Mouse (Mus musculus) cerebellum, adult 2 months (tissue): ENCODE results near the gene Fyn. TPM values are rescaled to one million over a fixed set of nuclear protein-coding genes. Genes with fewer than 3 reads are reported as not detected.

Experiments
- DNase-seq, 2 experiments: peaks; one replicate each; pipeline ENCODE4 v3.0.0; 2021
- H3K27ac ChIP-seq: fragments of 200-500 bp; 2 replicates; pipeline ENCODE4 v1.5.1; 2012; ENCODE audit warnings: low read length, control low read depth, inconsistent platforms; ENCODE audit not compliant: insufficient read depth
- H3K27me3 ChIP-seq: fragments of 200-500 bp; 2 replicates; pipeline ENCODE4 v1.6.1; 2012; ENCODE audit warnings: inconsistent platforms, mild to moderate bottlenecking, low read length, moderate library complexity; ENCODE audit not compliant: control insufficient read depth, insufficient read depth
- H3K4me1 ChIP-seq: fragments of 200-500 bp; 2 replicates; pipeline ENCODE4 v1.6.1; 2011; ENCODE audit warnings: low read length; ENCODE audit not compliant: control insufficient read depth, insufficient read depth
- H3K4me3 ChIP-seq: fragments of 200-500 bp; replicated peaks from 2 replicates; pipeline ENCODE3; 2011; ENCODE audit warnings: mild to moderate bottlenecking, low read depth, low read length, control low read depth; ENCODE audit not compliant: insufficient read depth
- CTCF ChIP-seq: fragments of 200-500 bp; IDR thresholded peaks from 2 replicates; pipeline ENCODE4 v1.5.1; 2011; ENCODE audit warnings: low read depth, mild to moderate bottlenecking, control low read depth, low read length, moderate library complexity, borderline replicate concordance; ENCODE audit not compliant: insufficient read depth
- POLR2A ChIP-seq: fragments of 200-500 bp; IDR thresholded peaks from 2 replicates; pipeline ENCODE4 v1.6.1; 2011; ENCODE audit warnings: low read length, control low read depth, borderline replicate concordance; ENCODE audit not compliant: insufficient read depth
- WGBS: fragments of 180-500 bp; shearing (Covaris S2); methylation state at CpG from one replicate; pipeline ENCODE4 v1.1.7; 2018; 5-methylcytosine and 5-hydroxymethylcytosine counted together
- polyA plus RNA-seq: library from polyadenylated mRNA; depleted of rRNA; stranded (reverse); fragments of >200 nt; gene quantifications from 2 replicates; pipeline ENCODE4 v1.2.3, GENCODE M21; 2012

Gene Fyn
- polyA plus RNA-seq, 1 experiment = 104 TPM

DNA sequence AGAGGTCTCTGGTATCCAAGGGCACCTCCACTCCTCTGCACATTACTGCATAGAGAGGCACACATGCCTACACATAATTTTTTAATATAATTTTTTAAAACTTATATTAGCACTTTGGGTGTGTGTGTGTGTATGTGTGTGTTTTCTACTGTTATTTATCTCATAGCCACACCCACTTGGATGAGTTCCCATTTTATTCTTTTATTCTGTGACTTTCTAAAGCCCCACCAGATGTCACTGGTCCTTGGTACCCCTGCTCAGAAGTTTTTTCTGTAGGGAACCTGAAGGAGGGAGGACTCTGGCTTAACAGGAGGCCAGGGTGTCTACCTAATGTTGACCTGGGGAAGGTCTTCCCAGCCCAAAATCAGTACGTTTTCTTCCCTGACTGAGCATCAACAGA is 152.7 kb downstream of the Fyn start:
- Histone ChIP-seq H3K27me3 (no peaks in the 10 kb centered on the region), H3K4me1 (peaks cover 21% of the 10 kb centered on the region), H3K27ac (no peak overlapping the region), H3K4me3 (no peak overlapping the region)
- DNase-seq = no peak
- 49% methylated on average over 1 of the region's 1 CpGs for WGBS
- TF ChIP-seq POLR2A (no peak), CTCF (no peak)

- WGBS = 73% methylated on average over 5 of the region's 5 CpGs
- no peak overlapping the region for H3K27ac ChIP-seq
- no peaks in the 10 kb centered on the region for H3K27me3 ChIP-seq
- DNase-seq = no peak
- no peak for TF ChIP-seq POLR2A
- TF ChIP-seq CTCF = no peak
- H3K4me1 ChIP-seq = peaks cover 21% of the 10 kb centered on the region
- no peak overlapping the region for H3K4me3 ChIP-seq
These were observed 153.3 kb downstream of the Fyn start for GRCm38 (mm10) chr10:39521861-39522391.

DNA sequence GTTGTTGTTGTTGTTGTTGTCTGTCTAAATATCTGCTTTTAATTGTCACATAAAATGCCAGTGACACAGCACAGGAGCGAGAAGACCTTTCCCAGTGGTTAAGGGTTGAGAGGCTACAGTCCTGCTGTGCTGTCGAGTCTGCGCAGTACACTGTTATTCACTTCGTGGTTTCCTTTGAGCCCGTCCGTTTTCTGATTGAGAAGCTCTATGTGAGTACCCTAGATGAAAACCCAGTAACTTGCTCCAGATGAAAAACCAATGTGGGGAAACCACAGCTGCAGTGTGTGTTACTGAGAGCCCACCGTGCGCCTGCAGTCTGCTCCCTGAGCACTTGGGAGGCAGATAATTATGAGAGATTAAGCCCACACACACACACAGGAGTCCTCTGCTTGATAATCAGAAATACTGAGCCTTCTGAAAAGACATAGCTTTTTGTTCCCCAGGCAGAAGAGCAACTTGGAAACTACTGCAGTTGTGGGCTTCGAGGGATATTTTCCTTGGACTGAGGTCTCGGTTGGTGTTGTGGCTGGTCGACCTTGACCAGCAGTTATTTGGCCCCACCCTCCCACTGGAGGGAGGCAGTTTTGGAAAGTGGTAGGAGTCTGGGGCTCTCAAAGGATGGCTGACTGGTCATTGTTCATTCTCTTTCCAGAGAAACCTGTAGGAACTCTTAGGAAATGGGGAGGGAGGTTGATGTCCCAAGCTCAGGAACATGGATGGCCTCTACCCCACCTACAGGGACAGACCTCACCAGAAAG is 154.4 kb downstream of the Fyn start:
- Histone ChIP-seq H3K27ac (no peak overlapping the region), H3K4me1 (peaks cover 17% of the 10 kb centered on the region), H3K27me3 (no peaks in the 10 kb centered on the region), H3K4me3 (no peak overlapping the region)
- TF ChIP-seq POLR2A (no peak), CTCF (no peak)
- 64% methylated on average over 11 of the region's 11 CpGs for WGBS
- DNase-seq = no peak

GRCm38 (mm10) chr10:39524355-39524754 is 155.7 kb downstream of the Fyn start:
- peaks cover 7% of the 10 kb centered on the region for H3K4me1 ChIP-seq
- H3K4me3 ChIP-seq = no peak overlapping the region
- 60% methylated on average over 8 of the region's 8 CpGs for WGBS
- no peaks in the 10 kb centered on the region for H3K27me3 ChIP-seq
- no peak overlapping the region for H3K27ac ChIP-seq
- no peak for DNase-seq
- no peak for TF ChIP-seq CTCF
- no peak for TF ChIP-seq POLR2A

DNA sequence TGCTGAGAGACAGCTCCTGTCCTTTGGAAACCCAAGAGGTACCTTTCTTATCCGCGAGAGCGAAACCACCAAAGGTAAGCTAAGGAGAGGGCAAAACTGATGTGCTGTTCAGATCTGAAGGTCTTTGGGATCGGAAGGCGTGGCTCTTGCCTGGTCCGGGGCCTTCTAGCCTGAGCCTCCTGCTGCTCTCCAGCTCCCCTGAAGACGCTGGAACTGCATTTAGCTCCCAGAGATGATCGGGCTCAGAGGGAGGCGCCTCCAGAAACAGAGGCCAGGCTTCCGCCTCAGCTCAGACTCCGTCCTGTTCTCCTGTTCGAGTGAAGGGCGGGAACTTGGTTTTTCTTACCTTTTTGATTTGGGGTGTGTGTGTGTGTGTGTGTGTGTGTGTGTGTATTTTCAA is 156.8 kb downstream of the Fyn start:
- Histone ChIP-seq H3K4me3 (no peak overlapping the region), H3K27me3 (no peaks in the 10 kb centered on the region), H3K27ac (no peak overlapping the region), H3K4me1 (no peaks in the 10 kb centered on the region; the same call in 1 of the 2 replicates)
- 83% methylated on average over 13 of the region's 13 CpGs for WGBS
- TF ChIP-seq POLR2A (no peak), CTCF (no peak)
- no peak for DNase-seq

DNA sequence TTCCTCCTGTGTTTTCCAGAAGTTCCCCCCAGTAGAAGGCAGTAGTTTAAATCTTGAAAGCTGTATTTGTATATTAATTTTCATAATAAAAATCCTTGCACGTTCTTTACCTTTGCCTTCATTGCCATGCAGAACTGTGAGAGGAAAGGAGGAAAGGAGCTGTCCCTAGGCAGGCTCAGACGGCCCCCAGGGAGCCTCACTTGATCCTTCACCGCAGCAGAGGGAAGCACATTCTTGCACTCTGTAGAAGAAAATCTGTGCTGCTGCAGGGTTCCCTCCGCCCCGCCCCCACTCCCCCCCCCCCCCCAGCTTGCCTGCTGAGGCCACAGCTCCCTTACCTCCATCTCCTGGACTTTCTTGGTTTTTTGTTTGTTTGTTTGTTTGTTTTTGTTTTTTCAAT is 158.5 kb downstream of the Fyn start:
- no peaks in the 10 kb centered on the region for H3K4me1 ChIP-seq
- TF ChIP-seq POLR2A (no peak), CTCF (no peak)

GRCm38 (mm10) chr10:39529179-39529578 is 160.5 kb downstream of the Fyn start:
- Histone ChIP-seq H3K27me3 (no peaks in the 10 kb centered on the region), H3K4me1 (no peaks in the 10 kb centered on the region; the same call in 1 of the 2 replicates), H3K27ac (no peak overlapping the region), H3K4me3 (no peak overlapping the region)
- TF ChIP-seq POLR2A (no peak), CTCF (no peak)
- no peak for DNase-seq
- WGBS = 62% methylated on average over 14 of the region's 14 CpGs

More for the DNA sequence above, 158.5 kb downstream of the Fyn start:
- no peak overlapping the region for H3K4me3 ChIP-seq
- no peak overlapping the region for H3K27ac ChIP-seq
- DNase-seq = no peak
- H3K27me3 ChIP-seq = no peaks in the 10 kb centered on the region
- WGBS = 42% methylated on average over 5 of the region's 5 CpGs
